Mouse (Mus musculus): ENCODE data around the gene Ptpn1. TPM values are rescaled to one million over a fixed set of nuclear protein-coding genes. Genes with fewer than 3 reads are reported as not detected.

Gene Ptpn1
- polyA plus RNA-seq, 1 experiment: 37.2 TPM

DNA sequence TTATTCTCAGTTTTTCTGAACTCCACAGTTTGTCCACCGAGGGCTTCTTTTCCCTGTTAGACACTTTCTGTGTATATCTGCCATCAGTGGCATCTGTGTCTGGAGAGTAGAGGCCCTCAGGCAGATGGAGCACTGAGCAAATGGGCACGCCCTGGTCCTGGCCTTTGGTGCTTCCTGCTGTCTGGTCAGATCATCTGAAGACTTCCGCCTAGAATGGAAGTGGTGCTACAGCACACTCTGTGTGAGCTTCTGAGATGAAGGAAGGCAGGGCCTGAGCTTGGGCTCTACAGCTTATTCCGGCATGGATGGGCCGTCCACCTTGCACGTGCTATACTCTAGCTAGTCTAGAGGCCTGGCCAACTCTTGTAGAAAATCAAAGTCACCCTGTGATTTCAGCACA is 30.5 kb downstream of the Ptpn1 start:
- Histone ChIP-seq H3K4me3 (ENCODE audit: insufficient read depth, low read length) (no peak overlapping the region), H3K27ac (ENCODE audit: insufficient read depth, low read length) (no peak overlapping the region), H3K4me1 (ENCODE audit: control insufficient read depth, insufficient read depth, low read length) (peaks cover 14% of the 10 kb centered on the region)
- TF ChIP-seq POLR2A (IDR thresholded peaks at IDR 0.05; ENCODE audit: extremely low read depth, insufficient read depth, low read length) (no peak), CTCF (IDR thresholded peaks at IDR 0.05; ENCODE audit: extremely low read depth, insufficient read depth, low read length) (no peak)

DNA sequence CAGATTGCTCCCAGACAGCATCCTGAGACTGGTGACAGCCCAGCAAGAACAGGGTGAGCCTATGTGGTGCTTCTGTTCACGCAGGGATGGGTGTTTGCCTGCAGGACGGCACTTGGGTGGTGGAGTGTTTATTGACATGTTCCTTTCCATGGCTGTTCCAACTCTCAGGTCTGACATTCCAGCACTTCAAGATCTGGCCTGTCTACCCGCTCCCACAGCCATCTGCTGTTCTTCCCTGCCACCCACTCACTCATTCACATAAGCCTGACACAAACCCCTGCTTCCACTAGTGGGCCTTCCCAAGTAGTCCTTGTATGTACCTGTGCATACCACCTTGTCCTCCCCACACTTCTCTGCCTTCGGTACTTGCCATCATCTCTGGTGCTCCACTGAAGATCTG is 31.3 kb downstream of the Ptpn1 start:
- no peak overlapping the region for H3K27ac ChIP-seq (ENCODE audit: insufficient read depth, low read length)
- peaks cover 13% of the 10 kb centered on the region for H3K4me1 ChIP-seq (ENCODE audit: control insufficient read depth, insufficient read depth, low read length)
- no peak for TF ChIP-seq POLR2A (IDR thresholded peaks at IDR 0.05; ENCODE audit: extremely low read depth, insufficient read depth, low read length)
- TF ChIP-seq CTCF (IDR thresholded peaks at IDR 0.05; ENCODE audit: extremely low read depth, insufficient read depth, low read length): no peak
- no peak overlapping the region for H3K4me3 ChIP-seq (ENCODE audit: insufficient read depth, low read length)

DNA sequence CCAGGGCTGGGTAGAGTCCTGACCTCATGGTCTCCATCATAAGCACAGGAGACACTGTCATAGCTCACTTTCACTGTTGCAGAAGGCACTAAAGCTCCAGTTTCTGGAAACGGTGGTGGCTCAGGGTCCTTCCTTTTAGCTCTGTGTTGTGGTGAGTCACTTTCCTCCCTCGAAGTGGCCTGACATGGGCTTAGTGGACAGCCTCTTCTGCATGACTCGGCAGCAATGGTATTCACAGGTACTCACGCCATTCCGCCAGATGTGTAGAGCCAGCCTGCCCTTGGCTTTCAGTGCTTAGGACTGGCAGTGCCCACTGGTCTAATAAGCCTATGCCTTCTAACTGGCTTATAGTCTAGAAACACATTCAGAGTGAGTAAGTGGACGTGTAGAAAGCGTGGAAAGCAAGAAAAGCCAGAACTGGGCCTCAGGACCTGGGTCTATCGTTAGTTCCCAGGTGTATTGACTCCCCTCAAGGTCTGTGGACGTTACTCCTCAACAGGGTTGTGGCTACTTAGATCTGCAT is 32.0 kb downstream of the Ptpn1 start:
- Histone ChIP-seq H3K4me3 (ENCODE audit: insufficient read depth, low read length) (no peak overlapping the region), H3K4me1 (ENCODE audit: control insufficient read depth, insufficient read depth, low read length) (peaks cover 11% of the 10 kb centered on the region), H3K27ac (ENCODE audit: insufficient read depth, low read length) (no peak overlapping the region)
- TF ChIP-seq CTCF (IDR thresholded peaks at IDR 0.05; ENCODE audit: extremely low read depth, insufficient read depth, low read length) (no peak), POLR2A (IDR thresholded peaks at IDR 0.05; ENCODE audit: extremely low read depth, insufficient read depth, low read length) (no peak)

DNA sequence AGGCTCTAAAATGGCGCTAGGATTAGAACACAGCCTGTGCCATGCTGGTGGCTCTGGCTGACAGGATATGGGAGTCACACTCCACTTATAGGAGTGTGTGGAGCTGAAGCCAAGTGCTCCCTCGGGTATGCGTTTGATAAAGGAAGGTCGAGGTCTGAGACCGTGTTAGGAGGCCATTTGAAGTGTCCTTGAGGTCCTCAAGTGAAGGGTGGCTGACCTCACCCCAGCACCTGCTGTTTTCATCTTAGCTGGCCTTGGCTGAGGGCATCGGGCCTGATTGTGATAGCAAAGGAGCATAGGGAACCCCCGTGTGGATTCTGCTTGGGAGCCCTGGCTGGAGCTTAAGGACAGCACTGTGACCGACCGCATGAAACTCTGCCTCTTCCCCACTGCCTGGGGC is 32.5 kb downstream of the Ptpn1 start:
- TF ChIP-seq POLR2A (IDR thresholded peaks at IDR 0.05; ENCODE audit: extremely low read depth, insufficient read depth, low read length) (no peak), CTCF (IDR thresholded peaks at IDR 0.05; ENCODE audit: extremely low read depth, insufficient read depth, low read length) (no peak)

DNA sequence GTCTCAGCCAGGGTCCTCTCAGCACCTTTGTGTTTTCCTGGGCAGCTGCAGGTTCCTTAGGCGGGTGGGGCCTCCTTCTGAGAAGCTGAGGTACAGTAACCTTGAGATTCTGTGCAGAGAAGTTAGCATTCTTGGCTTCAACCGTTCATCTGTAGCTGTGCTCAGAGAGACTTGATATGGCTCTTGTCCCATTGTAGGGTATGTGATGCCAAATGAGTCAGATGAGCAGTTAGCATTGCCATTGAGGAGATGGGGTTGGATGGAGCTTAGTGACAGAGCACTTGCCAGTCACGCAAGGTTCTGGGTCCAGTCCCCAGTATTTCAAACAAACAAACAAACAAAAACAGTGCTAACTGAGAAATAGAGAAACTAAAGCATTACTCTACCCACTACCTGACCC is 34.1 kb downstream of the Ptpn1 start:
- H3K27ac ChIP-seq (ENCODE audit: insufficient read depth, low read length): no peak overlapping the region
- H3K4me1 ChIP-seq (ENCODE audit: control insufficient read depth, insufficient read depth, low read length): peaks cover 3% of the 10 kb centered on the region; the same call in 1 of the 2 replicates
- TF ChIP-seq CTCF (IDR thresholded peaks at IDR 0.05; ENCODE audit: extremely low read depth, insufficient read depth, low read length) (no peak), POLR2A (IDR thresholded peaks at IDR 0.05; ENCODE audit: extremely low read depth, insufficient read depth, low read length) (no peak)
- H3K4me3 ChIP-seq (ENCODE audit: insufficient read depth, low read length): no peak overlapping the region

More for the DNA sequence above, 32.5 kb downstream of the Ptpn1 start:
- H3K4me3 ChIP-seq (ENCODE audit: insufficient read depth, low read length): no peak overlapping the region
- no peak overlapping the region for H3K27ac ChIP-seq (ENCODE audit: insufficient read depth, low read length)
- H3K4me1 ChIP-seq (ENCODE audit: control insufficient read depth, insufficient read depth, low read length): peaks cover 9% of the 10 kb centered on the region

DNA sequence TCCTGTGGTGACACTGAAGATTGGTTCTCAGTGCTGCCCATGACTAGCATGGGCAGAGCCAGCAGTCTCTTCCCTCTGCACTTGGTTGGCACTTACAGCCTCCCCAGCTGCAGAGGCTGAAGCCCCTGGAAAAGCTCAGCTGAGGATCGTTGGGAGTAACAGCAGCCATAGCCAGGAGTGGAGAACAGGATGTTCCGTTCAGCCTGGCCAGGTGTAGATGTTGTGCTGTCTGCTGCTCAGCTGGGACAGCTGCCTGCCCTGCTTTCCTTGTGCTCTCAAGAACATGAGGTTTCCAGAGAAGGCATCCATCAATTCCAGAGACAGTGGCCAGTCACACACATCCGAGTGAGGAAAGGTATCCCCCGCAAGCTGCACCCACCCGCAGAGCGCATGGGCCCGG is 36.6 kb downstream of the Ptpn1 start:
- TF ChIP-seq POLR2A (IDR thresholded peaks at IDR 0.05; ENCODE audit: extremely low read depth, insufficient read depth, low read length) (no peak), CTCF (IDR thresholded peaks at IDR 0.05; ENCODE audit: extremely low read depth, insufficient read depth, low read length) (no peak)
- Histone ChIP-seq H3K4me1 (ENCODE audit: control insufficient read depth, insufficient read depth, low read length) (no peaks in the 10 kb centered on the region), H3K4me3 (ENCODE audit: insufficient read depth, low read length) (no peak overlapping the region), H3K27ac (ENCODE audit: insufficient read depth, low read length) (no peak overlapping the region)

DNA sequence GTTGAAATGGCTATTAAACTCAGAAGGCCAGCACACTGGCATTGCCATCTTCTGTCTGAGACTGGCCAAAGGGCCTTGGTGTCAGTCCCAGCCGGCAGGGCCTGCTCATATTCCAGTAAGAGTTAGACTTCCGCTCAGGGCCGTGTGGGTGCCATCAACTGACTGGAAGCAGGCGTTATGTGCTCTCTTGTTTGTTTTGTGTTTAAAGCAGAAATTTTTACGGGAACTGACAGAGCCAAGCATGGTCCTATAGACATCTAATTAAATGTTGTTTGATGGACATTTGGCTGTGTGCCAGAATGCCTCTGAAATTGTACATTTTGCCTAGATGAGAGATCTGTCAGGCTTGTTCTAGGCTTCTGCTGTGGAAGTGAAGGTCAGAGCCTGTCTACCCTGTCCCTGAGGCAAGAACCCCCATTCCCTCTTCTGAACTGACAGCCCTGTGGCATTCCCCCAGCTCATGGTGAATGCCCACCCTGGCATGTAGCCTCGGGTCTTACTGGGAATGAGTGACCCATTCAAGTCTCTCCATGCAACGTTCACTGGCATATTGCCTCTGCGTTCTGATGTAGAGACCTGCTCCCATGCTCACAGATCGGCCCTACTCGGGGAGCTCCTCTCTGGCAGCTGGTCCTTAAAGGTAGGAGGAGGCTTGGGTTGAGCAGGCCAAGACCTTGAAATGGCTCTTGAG is 38.1 kb downstream of the Ptpn1 start:
- Histone ChIP-seq H3K27ac (ENCODE audit: insufficient read depth, low read length) (no peak overlapping the region), H3K4me3 (ENCODE audit: insufficient read depth, low read length) (no peak overlapping the region), H3K4me1 (ENCODE audit: control insufficient read depth, insufficient read depth, low read length) (no peaks in the 10 kb centered on the region)
- TF ChIP-seq POLR2A (IDR thresholded peaks at IDR 0.05; ENCODE audit: extremely low read depth, insufficient read depth, low read length): no peak
- TF ChIP-seq CTCF (IDR thresholded peaks at IDR 0.05; ENCODE audit: extremely low read depth, insufficient read depth, low read length): no peak

DNA sequence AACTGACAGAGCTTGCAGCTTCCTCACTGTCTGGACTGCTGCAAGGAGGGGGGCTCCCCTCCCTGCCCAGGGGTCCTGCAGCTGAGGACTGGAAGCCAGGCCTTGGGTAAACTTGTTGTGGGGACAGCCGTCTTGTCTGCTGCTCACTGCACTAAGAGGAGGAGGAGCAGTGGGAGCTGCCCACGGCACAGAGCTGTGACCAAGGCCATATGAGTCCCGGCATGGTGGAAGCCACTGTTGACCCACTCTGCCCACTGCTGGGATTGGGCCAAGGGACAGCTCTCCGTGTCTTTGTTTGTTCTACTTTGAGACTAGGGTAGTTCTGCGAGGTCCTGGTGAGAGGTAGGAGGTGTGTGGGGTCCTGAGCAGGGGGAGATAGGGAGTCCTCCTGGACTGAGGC is 40.3 kb downstream of the Ptpn1 start:
- no peaks in the 10 kb centered on the region for H3K4me1 ChIP-seq (ENCODE audit: control insufficient read depth, insufficient read depth, low read length)
- H3K4me3 ChIP-seq (ENCODE audit: insufficient read depth, low read length): no peak overlapping the region
- TF ChIP-seq CTCF (IDR thresholded peaks at IDR 0.05; ENCODE audit: extremely low read depth, insufficient read depth, low read length) (no peak), POLR2A (IDR thresholded peaks at IDR 0.05; ENCODE audit: extremely low read depth, insufficient read depth, low read length) (no peak)
- no peak overlapping the region for H3K27ac ChIP-seq (ENCODE audit: insufficient read depth, low read length)

DNA sequence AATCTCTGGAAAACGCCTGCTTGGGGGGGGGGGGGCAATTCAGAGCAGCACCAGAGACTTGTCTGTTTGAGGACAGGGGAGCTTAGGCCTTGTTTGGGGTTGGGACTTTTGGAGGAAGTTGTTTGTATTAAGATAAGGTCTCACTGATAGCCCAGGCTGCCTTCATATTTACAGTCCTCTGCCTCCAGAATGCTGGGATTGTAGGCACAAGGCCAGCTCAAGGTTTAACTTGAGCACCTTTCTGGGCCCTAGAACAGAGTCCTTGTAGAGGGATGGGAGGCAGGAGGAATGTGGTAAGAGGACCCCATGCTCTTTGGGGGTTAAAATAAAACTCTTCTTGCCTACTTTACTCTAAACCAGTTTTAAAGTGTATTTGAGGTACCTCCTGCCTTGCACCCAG is 41.0 kb downstream of the Ptpn1 start:
- H3K27ac ChIP-seq (ENCODE audit: insufficient read depth, low read length): no peak overlapping the region
- H3K4me3 ChIP-seq (ENCODE audit: insufficient read depth, low read length): no peak overlapping the region
- TF ChIP-seq CTCF (IDR thresholded peaks at IDR 0.05; ENCODE audit: extremely low read depth, insufficient read depth, low read length) (no peak), POLR2A (IDR thresholded peaks at IDR 0.05; ENCODE audit: extremely low read depth, insufficient read depth, low read length) (no peak)
- no peaks in the 10 kb centered on the region for H3K4me1 ChIP-seq (ENCODE audit: control insufficient read depth, insufficient read depth, low read length)

DNA sequence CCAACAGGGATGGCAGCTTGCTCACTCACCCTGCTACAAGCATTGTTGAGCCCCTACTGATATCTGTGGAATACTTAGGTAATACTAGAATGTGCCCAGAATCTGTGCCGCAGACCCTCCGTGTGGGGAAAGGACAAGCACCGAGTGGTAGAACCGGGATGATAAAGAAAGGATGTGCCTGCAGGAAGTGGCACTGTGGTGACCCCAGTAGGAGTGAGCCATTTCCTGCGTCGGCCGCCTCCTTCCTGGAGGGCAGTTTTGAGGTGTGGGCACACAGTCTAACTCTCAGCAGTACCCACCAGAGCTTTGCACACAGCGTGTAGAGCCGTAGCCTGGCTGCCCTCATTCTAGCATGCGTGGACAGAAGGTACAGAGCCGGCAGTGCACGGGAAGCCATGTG is 43.9 kb downstream of the Ptpn1 start:
- TF ChIP-seq CTCF (IDR thresholded peaks at IDR 0.05; ENCODE audit: extremely low read depth, insufficient read depth, low read length) (no peak), POLR2A (IDR thresholded peaks at IDR 0.05; ENCODE audit: extremely low read depth, insufficient read depth, low read length) (no peak)
- no peak overlapping the region for H3K4me3 ChIP-seq (ENCODE audit: insufficient read depth, low read length)
- no peaks in the 10 kb centered on the region for H3K4me1 ChIP-seq (ENCODE audit: control insufficient read depth, insufficient read depth, low read length)
- no peak overlapping the region for H3K27ac ChIP-seq (ENCODE audit: insufficient read depth, low read length)

All from cortical plate, adult 2 months (tissue).